Mouse (Mus musculus): Measurements from ENCODE around the gene Atf7.
"Not testable (repeated sequence)": the region's sequence is repeated elsewhere in the genome, so short reads cannot be mapped to it uniquely, and the experiment has no call there.

The Atf7 gene

DNA sequence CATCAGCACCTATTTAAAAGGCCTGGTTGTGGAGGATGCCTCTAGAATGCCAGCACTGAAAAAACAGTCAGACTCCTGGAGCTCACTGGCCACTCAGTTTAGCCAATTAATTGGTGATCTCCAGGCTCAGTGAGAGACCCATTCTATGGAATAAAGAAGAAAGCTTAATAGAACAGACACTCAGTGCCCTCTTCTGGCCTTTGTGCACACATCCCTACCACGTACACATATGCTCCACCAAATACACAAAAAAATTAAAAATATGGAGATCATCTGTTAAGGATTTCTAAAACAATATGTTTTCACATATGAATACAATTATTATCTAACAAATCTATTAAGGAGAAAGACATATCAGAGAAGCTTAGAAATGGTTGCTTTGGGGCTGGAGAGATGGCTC is 4.5 kb downstream of the Atf7 start:
- DNase-seq (ENCODE audit: low read depth, low spot score) = no peak

GRCm38 (mm10) chr15:102619486-102619885 is 5.8 kb downstream of the Atf7 start:
- no peak for DNase-seq (ENCODE audit: low read depth, low spot score)

- no peak for DNase-seq (ENCODE audit: low read depth, low spot score)
These were observed 7.6 kb downstream of the Atf7 start for GRCm38 (mm10) chr15:102617654-102618053.

GRCm38 (mm10) chr15:102616174-102616573 is 9.1 kb downstream of the Atf7 start:
- no peak for DNase-seq (ENCODE audit: low read depth, low spot score)

DNA sequence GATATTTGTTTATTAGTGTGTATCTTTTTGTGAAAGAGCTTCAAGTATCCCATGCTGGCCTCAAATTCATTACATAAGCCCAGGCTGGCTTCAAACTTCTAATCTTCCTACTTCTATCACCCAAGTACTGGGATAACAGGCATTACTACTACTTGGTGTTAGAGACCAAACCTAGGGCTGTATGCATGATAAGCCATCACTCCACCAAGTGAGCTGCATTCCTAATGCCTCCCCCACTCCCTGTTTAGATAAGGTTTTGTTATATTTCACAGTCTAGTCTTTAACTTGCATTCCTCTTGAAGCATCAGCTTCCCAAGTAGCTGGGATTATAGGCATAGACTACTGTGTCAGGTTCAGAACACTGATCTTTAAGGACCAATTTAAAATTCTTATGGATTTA is 11.0 kb downstream of the Atf7 start:
- DNase-seq (ENCODE audit: low read depth, low spot score) = no peak

GRCm38 (mm10) chr15:102612966-102613365 is 12.3 kb downstream of the Atf7 start:
- no peak for DNase-seq (ENCODE audit: low read depth, low spot score)

DNA sequence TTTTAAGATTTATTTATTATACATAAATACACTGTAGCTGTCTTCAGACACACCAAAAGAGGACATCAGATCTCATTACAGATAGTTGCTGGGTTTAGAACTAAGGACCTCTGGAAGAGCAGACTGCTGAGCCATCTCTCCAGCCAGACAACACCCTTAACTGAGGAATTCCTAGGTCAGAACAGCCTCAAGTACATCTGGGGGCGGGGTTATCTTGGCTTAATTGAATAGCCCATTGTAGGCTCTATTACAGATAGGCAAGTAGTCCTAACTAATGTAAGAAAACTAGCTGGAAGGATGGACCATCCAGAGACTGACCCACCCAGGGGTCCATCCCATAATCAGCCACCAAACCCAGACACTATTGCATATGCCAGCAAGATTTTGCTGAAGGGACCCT is 16.7 kb downstream of the Atf7 start:
- DNase-seq (ENCODE audit: low read depth, low spot score) = not testable (repeated sequence)

- DNase-seq (ENCODE audit: low read depth, low spot score) = no peak
These were observed 31.1 kb downstream of the Atf7 start for GRCm38 (mm10) chr15:102593996-102594656.

GRCm38 (mm10) chr15:102592674-102593073 is 32.6 kb downstream of the Atf7 start:
- DNase-seq (ENCODE audit: low read depth, low spot score) = no peak

DNA sequence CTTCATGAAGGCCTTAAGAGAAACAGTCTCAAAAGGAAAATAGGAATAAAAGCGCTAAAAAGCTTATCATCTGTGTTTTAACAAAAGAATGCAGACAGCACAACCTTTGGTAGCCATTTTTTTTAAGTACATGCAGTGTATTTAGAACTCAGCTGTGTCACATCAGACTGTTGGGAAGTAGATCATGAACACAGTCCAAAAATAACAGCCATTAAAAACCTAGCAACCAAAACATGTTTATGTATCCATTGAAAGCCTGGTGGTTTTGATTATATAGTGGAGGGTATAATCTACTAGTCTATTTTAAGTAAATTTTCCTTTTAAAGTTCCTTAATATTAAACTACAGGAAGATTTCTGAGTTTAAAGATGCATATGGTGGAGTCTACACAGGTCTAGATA is 34.7 kb downstream of the Atf7 start:
- no peak for DNase-seq (ENCODE audit: low read depth, low spot score)

GRCm38 (mm10) chr15:102589826-102590225 is 35.4 kb downstream of the Atf7 start:
- DNase-seq (ENCODE audit: low read depth, low spot score) = no peak

DNA sequence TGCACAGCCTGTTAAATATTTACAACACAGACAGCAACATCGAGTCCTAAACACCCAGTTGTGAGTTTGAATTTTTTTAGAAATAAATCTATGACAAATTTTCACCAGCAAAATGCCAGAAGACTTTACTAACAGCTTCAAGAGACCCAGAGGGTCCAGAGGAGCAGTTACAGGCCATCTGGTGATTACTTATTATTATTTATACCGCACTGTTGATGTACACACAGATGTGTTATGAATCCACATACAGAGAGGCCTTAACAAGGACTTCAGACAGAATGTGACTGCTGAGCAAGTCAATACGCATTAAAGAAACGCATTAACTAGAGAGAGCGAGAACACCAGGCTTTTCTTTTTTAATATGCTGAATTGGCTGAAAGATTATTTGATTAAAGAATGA is 39.8 kb downstream of the Atf7 start:
- DNase-seq (ENCODE audit: low read depth, low spot score) = no peak

GRCm38 (mm10) chr15:102583708-102584383 is 41.4 kb downstream of the Atf7 start:
- DNase-seq (ENCODE audit: low read depth, low spot score) = no peak

GRCm38 (mm10) chr15:102581205-102581604 is 44.1 kb downstream of the Atf7 start:
- no peak for DNase-seq (ENCODE audit: low read depth, low spot score)

DNA sequence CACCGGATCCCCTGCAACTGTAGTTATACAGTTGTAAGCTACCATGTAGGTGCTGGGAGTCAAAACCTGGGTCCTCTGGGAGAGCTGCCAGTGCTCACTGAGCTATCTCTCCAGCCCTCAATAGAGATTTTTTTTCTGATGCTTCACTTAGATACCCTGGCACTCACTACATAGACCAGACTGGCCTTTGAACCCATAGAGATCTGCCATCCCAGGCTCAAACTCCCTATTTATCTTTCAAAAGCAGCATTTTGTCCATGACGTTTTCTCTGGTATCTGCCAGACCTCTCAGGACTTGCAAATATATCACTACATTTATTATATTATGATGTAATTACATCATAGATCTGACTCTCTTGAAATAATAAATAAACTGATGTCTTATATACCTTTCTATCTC is 46.9 kb downstream of the Atf7 start:
- DNase-seq (ENCODE audit: low read depth, low spot score) = no peak

DNA sequence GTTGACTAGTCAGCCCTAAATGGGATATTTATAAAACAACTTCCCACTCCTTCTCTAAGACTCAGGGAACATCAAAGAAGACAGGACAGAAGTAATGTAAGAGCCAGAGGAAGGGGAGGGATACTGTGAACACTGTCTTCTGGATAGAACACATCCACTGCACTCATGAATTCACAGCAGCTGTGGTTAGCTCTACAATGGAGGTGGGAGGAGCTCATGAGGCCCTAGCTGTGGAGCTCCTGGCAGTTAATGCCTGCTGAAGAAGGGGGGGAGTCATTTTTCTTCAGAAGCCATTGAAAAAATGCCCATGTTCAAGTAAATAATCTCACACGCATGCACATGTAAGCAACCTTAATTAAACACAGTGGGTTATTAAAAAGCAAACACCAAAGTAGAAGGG is 48.3 kb downstream of the Atf7 start:
- no peak for DNase-seq (ENCODE audit: low read depth, low spot score)

DNA sequence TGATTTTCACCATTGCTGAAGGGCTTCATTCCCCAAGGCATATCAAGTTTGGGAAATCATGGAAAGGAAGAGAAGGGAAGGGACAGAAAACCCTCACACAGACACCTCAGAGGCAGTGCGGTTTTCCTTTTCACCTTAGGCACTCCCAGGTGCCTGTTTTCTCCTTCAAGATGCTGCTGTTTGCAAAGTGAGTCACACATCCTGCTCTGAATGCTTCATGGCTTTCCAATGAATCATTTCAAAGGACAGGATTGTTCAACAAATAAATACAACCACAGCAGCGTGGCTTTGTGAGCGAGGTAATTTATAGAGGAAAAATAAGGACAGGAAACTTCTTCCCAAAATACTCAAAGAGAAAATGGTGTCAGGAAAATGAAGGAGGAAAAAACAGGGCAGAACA is 53.2 kb downstream of the Atf7 start:
- no peak for DNase-seq (ENCODE audit: low read depth, low spot score)

GRCm38 (mm10) chr15:102567849-102568248 is 57.4 kb downstream of the Atf7 start:
- no peak for DNase-seq (ENCODE audit: low read depth, low spot score)

- no peak for DNase-seq (ENCODE audit: low read depth, low spot score)
These were observed 61.6 kb downstream of the Atf7 start for GRCm38 (mm10) chr15:102563681-102564080.

GRCm38 (mm10) chr15:102563061-102563460 is 62.2 kb downstream of the Atf7 start:
- no peak for DNase-seq (ENCODE audit: low read depth, low spot score)

DNA sequence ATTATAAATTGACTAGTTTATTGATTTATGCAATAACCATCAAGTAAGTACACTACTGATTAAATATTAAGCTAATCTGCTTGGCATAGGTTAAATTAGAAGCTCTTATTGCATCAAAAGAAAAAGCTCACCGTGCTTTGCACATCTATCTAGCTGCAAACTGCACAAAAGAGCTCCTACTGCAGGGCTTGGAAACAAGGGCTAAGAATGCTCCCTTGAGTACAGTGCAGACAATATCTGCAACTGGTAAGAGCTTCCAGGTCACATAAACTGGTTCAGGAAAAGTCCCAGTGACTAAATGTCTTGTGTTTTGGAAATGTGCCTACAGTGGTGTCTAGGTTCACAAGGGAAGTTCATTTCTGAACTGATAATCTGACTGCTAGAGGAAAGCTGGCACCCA is 62.8 kb downstream of the Atf7 start:
- no peak for DNase-seq (ENCODE audit: low read depth, low spot score)

DNA sequence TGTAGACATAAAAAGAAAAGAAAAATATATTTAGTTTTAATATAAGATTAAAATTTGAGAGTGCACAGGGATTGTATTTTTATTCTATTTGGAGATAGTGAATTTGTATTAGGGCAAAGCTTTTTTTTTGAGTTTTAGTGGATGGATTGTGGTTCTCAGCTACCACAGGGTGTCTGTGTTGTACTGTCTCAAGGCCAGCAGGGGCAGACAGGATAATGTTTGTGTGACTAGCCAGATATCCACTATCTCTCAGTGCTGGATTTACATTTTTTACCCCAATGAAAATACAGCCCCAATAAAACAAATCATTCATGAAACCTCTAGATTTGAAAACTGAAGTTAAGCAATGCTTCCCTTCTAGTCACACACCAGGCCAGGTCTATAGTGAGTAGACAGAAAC is 67.7 kb downstream of the Atf7 start:
- DNase-seq (ENCODE audit: low read depth, low spot score) = no peak

DNA sequence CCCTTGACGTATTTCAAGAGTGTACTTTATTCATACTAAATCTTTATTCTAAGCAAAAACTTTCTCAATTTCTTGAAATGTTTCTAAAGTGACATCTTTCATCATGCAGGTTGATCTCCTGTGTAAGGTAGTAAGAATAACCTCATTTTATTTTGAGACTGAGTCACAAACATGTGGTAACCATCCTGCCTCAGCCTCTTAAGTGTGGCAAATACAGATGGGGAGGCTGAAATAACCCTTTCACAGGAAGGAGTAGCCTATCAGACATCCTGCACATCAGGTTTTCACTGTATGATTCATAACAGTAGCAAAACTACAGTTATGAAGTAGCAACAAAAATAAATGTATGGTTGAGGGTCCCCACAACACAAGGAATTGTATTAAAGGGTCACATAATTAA is 69.7 kb downstream of the Atf7 start:
- DNase-seq (ENCODE audit: low read depth, low spot score) = no peak

GRCm38 (mm10) chr15:102552599-102552998 is 72.7 kb downstream of the Atf7 start:
- no peak for DNase-seq (ENCODE audit: low read depth, low spot score)

Measured in CD4-positive helper T cell, adult 2 months (primary cell).